Mouse (Mus musculus) megakaryocyte, embryonic 14.5 days (primary cell): ENCODE data around the gene Eef1a1.

Experiments used
- FLI1 ChIP-seq: IDR thresholded peaks from 2 replicates; pipeline ENCODE4 v1.6.1; 2012; ENCODE audit warnings: low read length, inconsistent platforms, mixed read lengths
- GATA1 ChIP-seq: IDR thresholded peaks from 3 replicates; pipeline ENCODE4 v1.6.1; 2012; ENCODE audit warnings: mixed read lengths, low read length, inconsistent platforms, borderline replicate concordance

DNA sequence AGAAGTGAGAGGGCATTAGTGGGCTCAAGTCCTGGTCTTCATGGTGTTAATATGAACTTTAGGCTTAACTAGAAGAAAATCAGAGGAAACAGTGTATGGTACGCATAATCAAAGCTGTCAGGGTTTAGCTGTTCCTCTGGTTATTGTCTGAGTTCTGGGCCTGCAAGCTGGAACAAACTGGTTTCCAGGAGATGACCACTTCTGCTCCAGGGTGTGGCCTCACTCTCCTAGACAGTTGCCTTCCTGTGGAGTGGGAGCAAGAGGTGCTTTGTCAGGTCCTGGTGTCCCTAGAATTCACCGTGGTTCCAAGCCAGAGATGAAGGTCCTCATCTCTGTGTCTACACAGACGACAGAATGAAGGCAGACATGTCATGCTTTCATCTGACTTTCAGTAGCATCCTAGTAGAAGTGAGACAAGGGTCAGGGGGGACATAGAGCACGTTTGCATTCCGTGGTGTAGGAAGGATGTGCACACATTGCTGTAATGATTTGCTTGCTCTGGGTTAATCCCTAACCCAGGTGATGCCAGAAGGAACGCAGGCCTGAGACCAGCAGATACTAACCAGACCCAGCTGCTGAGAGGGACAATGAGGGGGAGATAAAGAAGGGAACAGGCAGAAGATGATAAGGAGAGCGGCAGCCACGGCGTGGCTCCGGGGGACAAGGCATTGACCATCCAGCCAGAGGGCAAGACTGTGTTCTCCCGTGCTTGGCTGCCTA is 17.2 kb upstream of the Eef1a1 start:
- TF ChIP-seq GATA1, result no peak
- no peak for TF ChIP-seq FLI1
